Mouse (Mus musculus): Measurements from ENCODE around the gene Chrnb4.

DNA sequence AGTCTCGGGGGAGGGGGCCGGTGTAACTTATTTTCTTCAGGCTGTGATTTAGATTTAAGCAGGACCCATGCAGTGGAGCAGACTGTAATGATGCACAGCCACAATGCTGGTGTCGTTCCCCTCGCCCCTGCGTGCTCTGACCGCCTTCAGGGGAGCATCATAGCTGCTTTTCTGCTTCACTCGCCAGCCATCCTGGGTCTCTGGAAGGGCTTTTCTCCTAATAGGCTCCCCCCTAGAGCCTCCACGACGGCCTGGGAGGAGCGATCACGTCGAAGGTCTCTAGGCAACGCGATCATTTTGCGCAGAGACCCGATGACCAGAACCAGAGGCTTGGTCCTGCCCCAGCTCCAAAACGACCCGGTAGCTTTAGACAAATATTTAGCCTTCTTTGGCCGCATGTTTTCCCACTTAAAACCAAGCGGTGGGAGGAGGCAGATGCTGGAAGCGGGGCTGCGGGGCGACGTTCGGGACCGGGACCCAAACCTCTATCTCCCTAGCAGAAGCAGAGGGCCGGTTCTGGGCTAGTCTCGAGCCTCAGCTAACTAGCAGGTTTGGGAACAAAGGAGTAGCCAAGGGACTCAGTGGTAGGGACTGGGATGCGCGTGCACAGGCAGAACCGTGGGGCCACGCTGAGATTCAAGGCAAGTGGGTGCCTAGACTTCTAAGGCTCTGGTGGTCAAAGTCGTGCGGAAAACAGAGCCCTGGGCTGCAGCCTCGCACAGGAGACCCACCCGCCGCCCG is 22.9 kb downstream of the Chrnb4 start:
- TF ChIP-seq POLR2AphosphoS5 (IDR thresholded peaks at IDR 0.05; ENCODE audit: insufficient replicate concordance, low read depth, low read length) (no peak), CTCF (IDR thresholded peaks at IDR 0.05; ENCODE audit: low read depth, low read length) (no peak), TAL1 (conservative IDR thresholded peaks at IDR 0.05; ENCODE audit: low read depth, low read length) (no peak)
